Mouse (Mus musculus) heart, embryonic 14.5 days (tissue): ENCODE measurements around the gene Txndc8. TPM values are rescaled to one million over a fixed set of nuclear protein-coding genes. Genes with fewer than 3 reads are reported as not detected.

Experiments used
- ATAC-seq: fragments of 200-750 bp; cut with Nextera tagmentation; 2 replicates; pipeline ENCODE4 v1.8.0; 2017; ENCODE audit warnings: low read depth, moderate TSS enrichment; ENCODE audit not compliant: insufficient number of reproducible peaks, insufficient read depth, low FRiP score
- H3K27ac ChIP-seq, 2 experiments: fragments of 200-500 bp in 1 of 2; fragments of 300-500 bp in 1 of 2; sonication (generic) in 1 of 2; replicated peaks in 1 of 2; 2 replicates each; pipeline ENCODE4 v1.5.1; 2012 to 2014; ENCODE audit warnings: low read depth in 2 of 2, low read length in 2 of 2, control low read depth in 1 of 2, mild to moderate bottlenecking in 1 of 2, mixed read lengths in 1 of 2; ENCODE audit not compliant: control insufficient read depth in 1 of 2, insufficient read depth in 1 of 2
- H3K27me3 ChIP-seq: fragments of 300-500 bp; sonication (generic); 2 replicates; pipeline ENCODE4 v1.6.1; 2014; ENCODE audit warnings: mild to moderate bottlenecking, low read length, control low read depth; ENCODE audit not compliant: control insufficient read depth, insufficient read depth
- H3K36me3 ChIP-seq: fragments of 300-500 bp; sonication (generic); 2 replicates; pipeline ENCODE4 v1.6.1; 2014; ENCODE audit warnings: mild to moderate bottlenecking, control low read depth, low read length, mixed read lengths; ENCODE audit not compliant: control insufficient read depth, insufficient read depth
- H3K4me1 ChIP-seq, 2 experiments: fragments of 200-500 bp in 1 of 2; fragments of 300-500 bp in 1 of 2; sonication (generic) in 1 of 2; 2 replicates each; pipeline ENCODE4 v1.6.1; 2012 to 2014; ENCODE audit warnings: low read length in 2 of 2, control low read depth in 1 of 2, mixed read lengths in 1 of 2; ENCODE audit not compliant: control insufficient read depth in 2 of 2, insufficient read depth in 2 of 2
- H3K4me2 ChIP-seq: fragments of 300-500 bp; sonication (generic); 2 replicates; pipeline ENCODE4 v1.6.1; 2014; ENCODE audit warnings: mild to moderate bottlenecking, low read length
- H3K4me3 ChIP-seq, 2 experiments: fragments of 200-500 bp in 1 of 2; fragments of 300-500 bp in 1 of 2; sonication (generic) in 1 of 2; 2 replicates each; pipeline ENCODE4 v1.5.1; 2012 to 2014; ENCODE audit warnings: low read length in 2 of 2, mild to moderate bottlenecking in 2 of 2, control low read depth in 1 of 2, low read depth in 1 of 2, moderate library complexity in 1 of 2; ENCODE audit not compliant: control insufficient read depth in 1 of 2, insufficient read depth in 1 of 2
- H3K9ac ChIP-seq: fragments of 300-500 bp; sonication (generic); 2 replicates; pipeline ENCODE4 v1.6.1; 2014; ENCODE audit warnings: mild to moderate bottlenecking, low read length
- H3K9me3 ChIP-seq: fragments of 300-500 bp; sonication (generic); 2 replicates; pipeline ENCODE4 v1.6.1; 2016; ENCODE audit warnings: low read length, control low read depth; ENCODE audit not compliant: control insufficient read depth
- WGBS: fragments of 180-500 bp; shearing (Covaris S2); extraction: QIAGEN DNeasy Blood & Tissue Kit; methylation state at CpG from one replicate; pipeline ENCODE4 v1.1.7; 2014; 5-methylcytosine and 5-hydroxymethylcytosine counted together
- polyA plus RNA-seq: library from polyadenylated mRNA; unstranded; fragments of >200 nt; fragmentation: Nextera tagmentation; extraction: Ambion mirVana; gene quantifications from 2 replicates; pipeline ENCODE4 v1.2.1, GENCODE M21; 2014

Gene Txndc8
- polyA plus RNA-seq, 1 experiment from 2014 or later, result not detected

GRCm38 (mm10) chr4:57956029-57956960 lies 52.6 kb downstream of the Txndc8 start, which contains the start of gene Txn1:
Gene Txn1 (minus strand): TSS chr4:57956411.
- Histone ChIP-seq H3K27ac (peak within 1 kb of the TSS; percentile 93 to 99), H3K4me2 (peak within 1 kb of the TSS; percentile 80), H3K9ac (peak within 1 kb of the TSS; percentile 86), H3K36me3 (peaks cover 6% of the 10 kb centered on the region), H3K4me1 (peaks cover 13 to 15% of the 10 kb centered on the region in 2 experiments), H3K27me3 (no peaks in the 10 kb centered on the region), H3K4me3 (peak within 1 kb of the TSS; percentile 67 to 87), H3K9me3 (no peaks in the 10 kb centered on the region)
- WGBS, result under 1% methylated on average over 71 of the region's 71 CpGs
- ATAC-seq, result peak; percentile 99

GRCm38 (mm10) chr4:57955544-57955958 lies 53.4 kb downstream of the Txndc8 start:
- 0 out of 2 replicates have a peak, but pooled peaks cover 4% of the 10 kb centered on the region for H3K9me3 ChIP-seq
- H3K27me3 ChIP-seq, result no peaks in the 10 kb centered on the region
- H3K27ac ChIP-seq, result peak overlapping the region; percentile 81 to 93
- H3K36me3 ChIP-seq, result peaks cover 14% of the 10 kb centered on the region
- peak overlapping the region; percentile 86 for H3K9ac ChIP-seq
- peak overlapping the region; percentile 67 to 87 for H3K4me3 ChIP-seq
- H3K4me2 ChIP-seq, result peak overlapping the region; percentile 80
- peaks cover 13 to 15% of the 10 kb centered on the region in 2 experiments for H3K4me1 ChIP-seq
- 0% methylated on average over 25 of the region's 25 CpGs for WGBS
- no peak for ATAC-seq

- WGBS, result 76% methylated on average over 8 of the region's 8 CpGs
- no peak for ATAC-seq
- H3K27ac ChIP-seq, result peak overlapping the region in 1 of 2 experiments; percentile 93; a peak in 1 of 4 replicates
These were observed 53.9 kb downstream of the Txndc8 start for GRCm38 (mm10) chr4:57954991-57955390.

GRCm38 (mm10) chr4:57954580-57954979 lies 54.3 kb downstream of the Txndc8 start:
- H3K27me3 ChIP-seq, result no peaks in the 10 kb centered on the region
- H3K9me3 ChIP-seq, result 0 out of 2 replicates have a peak, but pooled peaks cover 4% of the 10 kb centered on the region
- no peak overlapping the region for H3K9ac ChIP-seq
- WGBS, result 78% methylated on average over 6 of the region's 6 CpGs
- H3K36me3 ChIP-seq, result peaks cover 24% of the 10 kb centered on the region
- peak overlapping the region; percentile 80 for H3K4me2 ChIP-seq
- peaks cover 13 to 15% of the 10 kb centered on the region in 2 experiments for H3K4me1 ChIP-seq
- ATAC-seq, result no peak
- H3K27ac ChIP-seq, result no peak overlapping the region
- H3K4me3 ChIP-seq, result peak overlapping the region in 1 of 2 experiments; percentile 87; a peak in 1 of 4 replicates

More at GRCm38 (mm10) chr4:57954991-57955390, 53.9 kb downstream of the Txndc8 start:
- Histone ChIP-seq H3K9ac (peak overlapping the region; percentile 86), H3K4me1 (peaks cover 13 to 15% of the 10 kb centered on the region in 2 experiments), H3K36me3 (peaks cover 19% of the 10 kb centered on the region), H3K9me3 (0 out of 2 replicates have a peak, but pooled peaks cover 4% of the 10 kb centered on the region), H3K4me3 (peak overlapping the region; percentile 67 to 87), H3K27me3 (no peaks in the 10 kb centered on the region), H3K4me2 (peak overlapping the region; percentile 80)

GRCm38 (mm10) chr4:57953796-57954195 lies 55.1 kb downstream of the Txndc8 start:
- H3K4me2 ChIP-seq, result no peak overlapping the region
- no peaks in the 10 kb centered on the region for H3K27me3 ChIP-seq
- 96% methylated on average over 7 of the region's 7 CpGs for WGBS
- H3K4me1 ChIP-seq, result peaks cover 13 to 15% of the 10 kb centered on the region in 2 experiments
- H3K9me3 ChIP-seq, result 0 out of 2 replicates have a peak, but pooled peaks cover 4% of the 10 kb centered on the region
- H3K27ac ChIP-seq, result no peak overlapping the region
- ATAC-seq, result no peak
- no peak overlapping the region for H3K4me3 ChIP-seq
- no peak overlapping the region for H3K9ac ChIP-seq
- H3K36me3 ChIP-seq, result peaks cover 31% of the 10 kb centered on the region

- Histone ChIP-seq H3K9me3 (0 out of 2 replicates have a peak, but pooled peaks cover 4% of the 10 kb centered on the region), H3K36me3 (peaks cover 40% of the 10 kb centered on the region), H3K27me3 (no peaks in the 10 kb centered on the region), H3K4me3 (no peak overlapping the region), H3K4me1 (peaks cover 13 to 15% of the 10 kb centered on the region in 2 experiments), H3K4me2 (no peak overlapping the region), H3K9ac (no peak overlapping the region), H3K27ac (no peak overlapping the region)
- 85% methylated on average over 1 of the region's 1 CpGs for WGBS
- no peak for ATAC-seq
These were observed 56.0 kb downstream of the Txndc8 start for GRCm38 (mm10) chr4:57952891-57953290.

- Histone ChIP-seq H3K27me3 (no peaks in the 10 kb centered on the region), H3K9me3 (0 out of 2 replicates have a peak, but pooled peaks cover 4% of the 10 kb centered on the region), H3K4me1 (peaks cover 11 to 13% of the 10 kb centered on the region in 2 experiments), H3K36me3 (peaks cover 45% of the 10 kb centered on the region), H3K9ac (no peak overlapping the region), H3K27ac (no peak overlapping the region), H3K4me2 (no peak overlapping the region), H3K4me3 (no peak overlapping the region)
- ATAC-seq, result no peak
- WGBS, result 98% methylated on average over 3 of the region's 3 CpGs
These were observed 56.5 kb downstream of the Txndc8 start for GRCm38 (mm10) chr4:57952416-57952815.
